Mouse (Mus musculus): ENCODE results near the gene Fbxw7. TPM values are rescaled to one million over a fixed set of nuclear protein-coding genes. Genes with fewer than 3 reads are reported as not detected.

Gene Fbxw7
- total and polyA plus RNA-seq, 3 experiments: 28.5 to 31.3 (median 29.8) TPM

GRCm38 (mm10) chr3:84876211-84876610 lies 61.1 kb downstream of the Fbxw7 start:
- in situ Hi-C loops (cut with MboI; ENCODE audit: low pct_ligation_motif_present, low pct_unique_long_range_greater_than_20kb, low sequenced_read_pairs) (loop anchor here (25.0 kb wide), 1 partner anchor 539 kb away; no protein-coding TSS in a partner anchor), dilution Hi-C loops (cut with MboI; ENCODE audit: extremely low pct_ligation_motif_present, extremely low pct_unique_long_range_greater_than_20kb, low sequenced_read_pairs) (no loop called here)
- no peaks in the 10 kb centered on the region for H3K9me3 ChIP-seq (replicated peaks; ENCODE audit: low read length)
- TF ChIP-seq ZNF384 (IDR thresholded peaks at IDR 0.05; ENCODE audit: low read depth, low read length): no peak
- TF ChIP-seq TBP (conservative IDR thresholded peaks at IDR 0.05; ENCODE audit: low read depth, low read length): no peak
- no peak for TF ChIP-seq CHD1 (IDR thresholded peaks at IDR 0.05; ENCODE audit: low read depth, low read length)
- no peak for TF ChIP-seq RAD21 (IDR thresholded peaks at IDR 0.05; ENCODE audit: low read depth, low read length)
- TF ChIP-seq SMC3 (IDR thresholded peaks at IDR 0.05; ENCODE audit: low read depth, low read length): no peak
- TF ChIP-seq MYC (IDR thresholded peaks at IDR 0.05; ENCODE audit: low read depth, low read length): no peak
- TF ChIP-seq KAT2A (IDR thresholded peaks at IDR 0.05; ENCODE audit: insufficient replicate concordance, low read length): no peak
- no peak for TF ChIP-seq BHLHE40 (IDR thresholded peaks at IDR 0.05; ENCODE audit: low read depth, low read length)
- TF ChIP-seq MAX (IDR thresholded peaks at IDR 0.05; ENCODE audit: low read length): no peak
- no peak for TF ChIP-seq GABPA (IDR thresholded peaks at IDR 0.05; ENCODE audit: insufficient replicate concordance, low read depth, low read length)
- no peak for TF ChIP-seq ZC3H11A (IDR thresholded peaks at IDR 0.05; ENCODE audit: low read depth, low read length)
- no peak for TF ChIP-seq RCOR1 (conservative IDR thresholded peaks at IDR 0.05; ENCODE audit: low read depth, low read length)
- no peak overlapping the region for H3K27ac ChIP-seq (ENCODE audit: insufficient read depth, low read depth)
- no peaks in the 10 kb centered on the region for H3K79me2 ChIP-seq (replicated peaks; ENCODE audit: control insufficient read depth, extremely low read depth, insufficient read depth, poor library complexity, severe bottlenecking)
- no peak overlapping the region for H3K4me3 ChIP-seq (replicated peaks in 1 of 3; ENCODE audit: low read depth in 2 of 3, low read length in 2 of 3, poor library complexity in 1 of 3)
- no peak for DNase-seq (ENCODE audit: extremely low read depth)
- peaks cover 0 to 58% of the 10 kb centered on the region in 2 experiments for H3K36me3 ChIP-seq (replicated peaks in 1 of 2; ENCODE audit: control insufficient read depth in 1 of 2, insufficient read depth in 1 of 2, low read length in 1 of 2)
- no peak overlapping the region for H3K9ac ChIP-seq (ENCODE audit: insufficient read depth, low read depth)
- no peak overlapping the region for H3K4me2 ChIP-seq (ENCODE audit: insufficient read depth, low read depth, poor library complexity, severe bottlenecking)
- no peaks in the 10 kb centered on the region for H3K4me1 ChIP-seq (ENCODE audit: control insufficient read depth in 1 of 2, insufficient read depth in 2 of 2)
- H3K27me3 ChIP-seq (replicated peaks): no peaks in the 10 kb centered on the region

GRCm38 (mm10) chr3:84883817-84884483 lies 68.9 kb downstream of the Fbxw7 start:
- dilution Hi-C loops (cut with MboI; ENCODE audit: extremely low pct_ligation_motif_present, extremely low pct_unique_long_range_greater_than_20kb, low sequenced_read_pairs): no loop called here
- no peak overlapping the region for H3K27ac ChIP-seq (ENCODE audit: insufficient read depth, low read depth)
- peaks cover 0 to 11% of the 10 kb centered on the region in 2 experiments; a peak in 1 of 4 replicates for H3K4me1 ChIP-seq (ENCODE audit: control insufficient read depth in 1 of 2, insufficient read depth in 2 of 2)
- H3K27me3 ChIP-seq (replicated peaks): no peaks in the 10 kb centered on the region
- H3K9ac ChIP-seq (ENCODE audit: insufficient read depth, low read depth): no peak overlapping the region
- H3K36me3 ChIP-seq (replicated peaks in 1 of 2; ENCODE audit: control insufficient read depth in 1 of 2, insufficient read depth in 1 of 2, low read length in 1 of 2): peaks cover 5 to 53% of the 10 kb centered on the region in 2 experiments
- H3K4me3 ChIP-seq (replicated peaks in 1 of 3; ENCODE audit: low read depth in 2 of 3, low read length in 2 of 3, poor library complexity in 1 of 3): no peak overlapping the region
- no peaks in the 10 kb centered on the region for H3K79me2 ChIP-seq (replicated peaks; ENCODE audit: control insufficient read depth, extremely low read depth, insufficient read depth, poor library complexity, severe bottlenecking)
- in situ Hi-C loops (cut with MboI; ENCODE audit: low pct_ligation_motif_present, low pct_unique_long_range_greater_than_20kb, low sequenced_read_pairs): loop anchor here (25.0 kb wide), 1 partner anchor 547 kb away; no protein-coding TSS in a partner anchor
- no peak overlapping the region for H3K4me2 ChIP-seq (ENCODE audit: insufficient read depth, low read depth, poor library complexity, severe bottlenecking)
- TF ChIP-seq ZNF384 (IDR thresholded peaks at IDR 0.05; ENCODE audit: low read depth, low read length) (no peak), JUND (conservative IDR thresholded peaks at IDR 0.05; ENCODE audit: low read depth, low read length) (no peak), SMC3 (IDR thresholded peaks at IDR 0.05; ENCODE audit: low read depth, low read length) (no peak), TCF12 (IDR thresholded peaks at IDR 0.05; ENCODE audit: low read depth, low read length) (no peak), EP300 (IDR thresholded peaks at IDR 0.05; ENCODE audit: low read length) (no peak), CTCF (conservative IDR thresholded peaks at IDR 0.05 in 1 of 2, IDR thresholded peaks at IDR 0.05 in 1 of 2; ENCODE audit: low read depth in 2 of 2, low read length in 2 of 2) (no peak)
- H3K9me3 ChIP-seq (replicated peaks; ENCODE audit: low read length): no peaks in the 10 kb centered on the region
- no peak for DNase-seq (ENCODE audit: extremely low read depth)

Measured in CH12.LX (cell line).